Mouse (Mus musculus) forebrain, postnatal 0 days (tissue): ENCODE measurements at regions not wholly inside any gene's neighbourhood (a gene's known extent, or its start where the extent isn't known, plus 50 kb on each side); places are given as distances from the start of the nearest gene placed in this dataset.

Source experiments
- ATAC-seq: fragments of 200-750 bp; cut with Nextera tagmentation; 2 replicates; pipeline ENCODE4 v1.8.0; 2017; ENCODE audit warnings: mild to moderate bottlenecking, moderate library complexity
- DNase-seq: peaks from one replicate; pipeline ENCODE4 v3.0.0-alpha.2; 2015
- H3K27ac ChIP-seq: fragments of 300-500 bp; sonication (generic); 2 replicates; pipeline ENCODE4 v1.5.1; 2014; ENCODE audit warnings: low read depth, mild to moderate bottlenecking, antibody characterized with exemption, low read length, moderate library complexity, mixed read lengths
- H3K27me3 ChIP-seq: fragments of 300-500 bp; sonication (generic); 2 replicates; pipeline ENCODE4 v1.6.1; 2014; ENCODE audit warnings: mild to moderate bottlenecking, low read length, mixed read lengths; ENCODE audit not compliant: insufficient read depth
- H3K36me3 ChIP-seq: fragments of 300-500 bp; sonication (generic); 2 replicates; pipeline ENCODE4 v1.6.1; 2014; ENCODE audit warnings: mild to moderate bottlenecking, moderate library complexity; ENCODE audit not compliant: insufficient read depth
- H3K4me1 ChIP-seq: fragments of 300-500 bp; sonication (generic); 2 replicates; pipeline ENCODE4 v1.6.1; 2014; ENCODE audit warnings: antibody characterized with exemption; ENCODE audit not compliant: insufficient read depth
- H3K4me2 ChIP-seq: fragments of 300-500 bp; sonication (generic); 2 replicates; pipeline ENCODE4 v1.6.1; 2014; ENCODE audit warnings: low read depth, mild to moderate bottlenecking, moderate library complexity
- H3K4me3 ChIP-seq: fragments of 300-500 bp; sonication (generic); 2 replicates; pipeline ENCODE4 v1.5.1; 2014; ENCODE audit warnings: low read depth, low read length, mixed read lengths
- H3K9ac ChIP-seq: fragments of 300-500 bp; sonication (generic); 2 replicates; pipeline ENCODE4 v1.6.1; 2014; ENCODE audit warnings: mild to moderate bottlenecking
- H3K9me3 ChIP-seq: fragments of 300-500 bp; sonication (generic); 2 replicates; pipeline ENCODE4 v1.6.1; 2016; ENCODE audit warnings: low read length
- CTCF ChIP-seq: sonication (generic); IDR thresholded peaks from 2 replicates; pipeline ENCODE4 v1.5.1; 2016; ENCODE audit warnings: antibody characterized with exemption, control low read depth, low read depth
- WGBS: fragments of 180-500 bp; shearing (Covaris S2); extraction: QIAGEN DNeasy Blood & Tissue Kit; methylation state at CpG from one replicate; pipeline ENCODE4 v1.1.7; 2014; 5-methylcytosine and 5-hydroxymethylcytosine counted together

DNA sequence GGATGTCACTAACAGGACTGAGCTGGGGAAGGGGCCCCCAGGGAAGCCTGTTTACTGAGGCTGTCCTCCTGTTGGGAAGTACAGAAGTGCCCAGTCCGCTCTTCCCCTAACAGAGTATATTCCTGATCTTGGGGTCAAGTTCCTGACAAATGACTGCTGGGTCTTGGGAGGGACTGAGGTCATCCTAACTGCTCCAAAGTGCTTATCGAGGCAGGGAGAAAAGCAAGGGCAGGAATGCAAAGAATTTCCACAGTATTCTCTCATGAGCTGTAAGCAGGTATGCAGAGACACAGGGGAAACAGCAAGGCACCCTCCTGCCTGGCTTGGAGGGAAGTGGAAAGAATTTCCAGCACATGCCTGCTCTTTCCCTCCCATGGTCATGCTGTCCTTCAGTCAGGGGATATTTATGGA is 107.9 kb downstream of the Oma1 start:
- H3K36me3 ChIP-seq, result no peaks in the 10 kb centered on the region
- no peak overlapping the region for H3K4me3 ChIP-seq
- no peaks in the 10 kb centered on the region for H3K27me3 ChIP-seq
- no peak for TF ChIP-seq CTCF
- no peaks in the 10 kb centered on the region for H3K4me1 ChIP-seq
- no peak overlapping the region for H3K9ac ChIP-seq
- no peak for DNase-seq
- no peak for ATAC-seq
- no peaks in the 10 kb centered on the region for H3K9me3 ChIP-seq
- no peak overlapping the region for H3K4me2 ChIP-seq
- 42% methylated on average over 2 of the region's 2 CpGs for WGBS
- no peak overlapping the region for H3K27ac ChIP-seq

DNA sequence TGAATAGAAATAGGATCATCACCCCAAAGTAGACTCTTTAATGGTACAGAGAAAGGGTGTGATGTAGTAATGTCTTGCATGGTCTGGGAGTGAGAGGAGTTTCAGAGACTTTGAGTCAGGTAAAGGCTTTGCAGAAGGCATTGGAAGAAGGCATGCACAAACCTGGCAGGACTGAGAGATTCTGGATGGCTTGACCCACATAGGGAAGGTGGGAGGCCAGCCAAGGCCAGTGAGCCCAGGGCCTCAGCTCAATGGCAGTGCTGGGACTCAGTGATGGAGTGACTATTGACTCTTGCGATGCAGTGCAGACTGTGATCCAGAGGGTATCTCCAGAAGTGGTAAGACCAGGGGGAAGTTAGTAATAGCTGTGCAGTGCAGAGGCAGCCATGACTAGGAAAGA is 127.8 kb downstream of the Oma1 start:
- Histone ChIP-seq H3K27me3 (no peaks in the 10 kb centered on the region), H3K36me3 (no peaks in the 10 kb centered on the region), H3K4me1 (no peaks in the 10 kb centered on the region), H3K4me2 (no peak overlapping the region), H3K27ac (no peak overlapping the region), H3K9me3 (no peaks in the 10 kb centered on the region), H3K9ac (no peak overlapping the region), H3K4me3 (no peak overlapping the region)
- TF ChIP-seq CTCF, result no peak
- WGBS, result 97% methylated on average over 1 of the region's 1 CpGs
- DNase-seq (no peak), ATAC-seq (no peak)

- Histone ChIP-seq H3K9ac (no peak overlapping the region), H3K27ac (no peak overlapping the region), H3K4me3 (no peak overlapping the region), H3K4me1 (no peaks in the 10 kb centered on the region), H3K36me3 (no peaks in the 10 kb centered on the region), H3K9me3 (no peaks in the 10 kb centered on the region), H3K4me2 (no peak overlapping the region), H3K27me3 (no peaks in the 10 kb centered on the region)
- peak; percentile 29; the same call in 1 of the 2 replicates for ATAC-seq
- WGBS, result 82% methylated on average over 11 of the region's 11 CpGs
- no peak for TF ChIP-seq CTCF
- no peak for DNase-seq
These were observed 128.3 kb downstream of the Oma1 start for GRCm38 (mm10) chr4:103441955-103442354.

DNA sequence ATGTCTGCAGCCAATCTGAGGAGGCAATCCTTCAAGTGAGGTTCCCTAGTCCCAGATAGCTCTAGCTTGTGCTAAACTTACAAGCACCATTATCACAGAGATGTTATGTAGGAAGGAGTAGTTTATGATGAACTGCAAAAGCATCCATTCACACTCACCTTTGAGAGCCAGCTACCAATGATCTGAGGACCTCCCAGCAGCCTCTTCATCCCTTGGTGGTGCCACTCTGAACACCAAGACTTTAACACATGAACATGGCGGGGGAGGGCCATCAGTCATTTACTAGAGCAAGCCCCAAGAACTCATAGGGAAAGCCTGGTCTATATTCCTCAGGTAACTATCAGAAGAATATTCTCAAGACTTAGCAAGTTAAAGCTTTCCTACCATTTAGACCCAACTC is 135.7 kb downstream of the Oma1 start:
- H3K9me3 ChIP-seq, result no peaks in the 10 kb centered on the region
- H3K4me3 ChIP-seq, result no peak overlapping the region
- no peak for TF ChIP-seq CTCF
- H3K27me3 ChIP-seq, result no peaks in the 10 kb centered on the region
- no peak overlapping the region for H3K4me2 ChIP-seq
- DNase-seq (no peak), ATAC-seq (no peak)
- no peak overlapping the region for H3K27ac ChIP-seq
- H3K36me3 ChIP-seq, result no peaks in the 10 kb centered on the region
- 91% methylated on average over 1 of the region's 1 CpGs for WGBS
- no peaks in the 10 kb centered on the region for H3K4me1 ChIP-seq
- no peak overlapping the region for H3K9ac ChIP-seq

GRCm38 (mm10) chr4:103450121-103450520 is 136.5 kb downstream of the Oma1 start:
- Histone ChIP-seq H3K4me1 (no peaks in the 10 kb centered on the region), H3K27me3 (no peaks in the 10 kb centered on the region), H3K4me2 (no peak overlapping the region), H3K9ac (no peak overlapping the region), H3K27ac (no peak overlapping the region), H3K36me3 (no peaks in the 10 kb centered on the region), H3K9me3 (no peaks in the 10 kb centered on the region), H3K4me3 (no peak overlapping the region)
- TF ChIP-seq CTCF, result no peak
- 93% methylated on average over 2 of the region's 2 CpGs for WGBS
- DNase-seq (no peak), ATAC-seq (no peak)

DNA sequence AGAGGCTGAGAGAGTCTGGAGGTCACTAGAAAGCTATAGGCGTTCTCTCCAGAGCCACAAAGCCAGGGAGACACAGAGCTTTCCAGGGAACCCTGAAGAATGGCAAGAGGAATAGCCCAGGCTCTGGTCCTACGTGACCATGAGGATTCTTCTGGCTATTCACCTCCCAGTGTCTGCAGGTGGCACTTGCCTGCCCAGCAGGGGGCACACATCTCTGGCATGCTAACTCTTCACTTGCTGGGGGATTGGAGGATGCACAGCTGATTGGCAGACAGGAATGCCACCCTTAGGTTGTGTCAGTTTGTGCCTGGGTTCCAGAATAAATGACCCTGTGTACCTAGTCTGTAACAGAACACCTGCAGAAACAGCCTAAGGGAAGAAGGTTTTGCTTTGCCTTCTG is 141.8 kb downstream of the Oma1 start:
- H3K27me3 ChIP-seq, result no peaks in the 10 kb centered on the region
- no peaks in the 10 kb centered on the region for H3K36me3 ChIP-seq
- ATAC-seq, result no peak
- H3K4me3 ChIP-seq, result no peak overlapping the region
- no peak overlapping the region for H3K9ac ChIP-seq
- DNase-seq, result no peak
- no peaks in the 10 kb centered on the region for H3K4me1 ChIP-seq
- 77% methylated on average over 2 of the region's 2 CpGs for WGBS
- no peaks in the 10 kb centered on the region for H3K9me3 ChIP-seq
- no peak overlapping the region for H3K4me2 ChIP-seq
- no peak overlapping the region for H3K27ac ChIP-seq
- no peak for TF ChIP-seq CTCF

GRCm38 (mm10) chr4:103466019-103466589 is 152.5 kb downstream of the Oma1 start:
- DNase-seq (no peak), ATAC-seq (no peak)
- H3K36me3 ChIP-seq, result no peaks in the 10 kb centered on the region
- H3K4me3 ChIP-seq, result no peak overlapping the region
- H3K9me3 ChIP-seq, result no peaks in the 10 kb centered on the region
- H3K27me3 ChIP-seq, result no peaks in the 10 kb centered on the region
- no peak for TF ChIP-seq CTCF
- H3K4me1 ChIP-seq, result no peaks in the 10 kb centered on the region
- no peak overlapping the region for H3K27ac ChIP-seq
- no peak overlapping the region for H3K4me2 ChIP-seq
- no peak overlapping the region for H3K9ac ChIP-seq
- 19% methylated on average over 7 of the region's 7 CpGs for whole genome bisulfite sequencing
